Mouse (Mus musculus): ENCODE data around the gene Doc2a. TPM values are rescaled to one million over a fixed set of nuclear protein-coding genes. Genes with fewer than 3 reads are reported as not detected.
A peak's percentile ranks its signal among the peaks of the same experiment; 100 is the strongest.

The Doc2a gene
- total RNA-seq (2021): 10 to 100 TPM; 55.8 to 56.1 TPM
- long read RNA-seq, experiment 1, transcript Doc2a-201 (11 exons, 2,538 nt): major isoform, 24 of 85 reads
- long read RNA-seq, experiment 1, partial matches to known transcripts: 28 of 85 reads
- long read RNA-seq, experiment 1, other reads (novel, unspliced or antisense): 33 of 85 reads
- long read RNA-seq, experiment 2, transcript Doc2a-201 (11 exons, 2,538 nt): major isoform, 26 of 73 reads
- long read RNA-seq, experiment 2, partial matches to known transcripts: 23 of 73 reads
- long read RNA-seq, experiment 2, other reads (novel, unspliced or antisense): 24 of 73 reads

- no peak for DNase-seq (ENCODE audit: low spot score in 2 of 2)
These were observed at the start of gene Doc2a for GRCm38 (mm10) chr7:126847116-126847420. Gene Doc2a, plus strand, starts transcription at chr7:126847416.

- peak in 1 of 2 experiments; percentile 47 for DNase-seq (ENCODE audit: low spot score in 2 of 2)
These were observed 48.8 kb upstream of the Doc2a start for GRCm38 (mm10) chr7:126798127-126799049.

GRCm38 (mm10) chr7:126799050-126799467 is 48.2 kb upstream of the Doc2a start:
- DNase-seq (ENCODE audit: low spot score in 2 of 2): peak; percentile 97 to 98

DNA sequence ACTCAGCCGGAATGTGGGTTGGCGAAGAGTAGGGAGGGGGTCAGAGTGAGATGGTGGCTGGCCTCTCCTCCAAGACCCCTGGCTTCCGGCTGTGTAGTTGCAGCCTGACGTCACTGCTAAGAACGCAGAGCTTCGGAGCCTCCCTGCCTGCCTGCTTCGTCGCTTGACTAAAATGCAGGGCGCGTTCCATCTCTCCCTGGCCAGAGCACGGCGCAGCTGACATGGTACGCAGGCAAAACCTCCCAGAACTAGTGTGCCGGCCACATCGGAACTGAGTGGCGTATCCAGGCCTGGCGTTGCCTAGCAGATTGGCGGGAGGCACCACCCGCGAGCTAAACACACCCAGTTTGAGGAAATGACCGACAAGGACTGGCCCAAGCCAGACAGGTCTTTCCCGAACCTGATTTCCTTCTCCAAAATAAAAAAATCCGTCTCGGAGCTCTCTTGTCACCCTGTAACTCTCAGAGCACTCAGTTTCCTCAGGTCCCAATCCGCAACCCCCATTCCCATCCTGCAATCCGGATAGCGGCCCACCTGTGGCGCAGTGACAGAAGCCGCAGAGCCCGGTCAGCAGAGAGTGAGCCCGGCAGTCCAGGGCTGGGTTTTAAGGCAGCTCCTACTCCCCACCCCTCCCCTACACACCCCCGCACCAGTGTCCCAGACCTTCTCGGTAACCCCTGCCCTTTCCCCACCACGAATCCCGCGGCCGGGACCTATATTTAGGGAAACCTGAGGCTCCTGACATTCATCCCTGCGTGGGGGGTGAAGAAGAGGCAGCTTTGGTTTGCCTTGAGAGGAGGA is 47.5 kb upstream of the Doc2a start:
- DNase-seq (ENCODE audit: low spot score in 2 of 2): peak in 1 of 2 experiments; percentile 85

- DNase-seq (ENCODE audit: low spot score in 2 of 2): no peak
These were observed 46.8 kb upstream of the Doc2a start for GRCm38 (mm10) chr7:126800269-126801056.

DNA sequence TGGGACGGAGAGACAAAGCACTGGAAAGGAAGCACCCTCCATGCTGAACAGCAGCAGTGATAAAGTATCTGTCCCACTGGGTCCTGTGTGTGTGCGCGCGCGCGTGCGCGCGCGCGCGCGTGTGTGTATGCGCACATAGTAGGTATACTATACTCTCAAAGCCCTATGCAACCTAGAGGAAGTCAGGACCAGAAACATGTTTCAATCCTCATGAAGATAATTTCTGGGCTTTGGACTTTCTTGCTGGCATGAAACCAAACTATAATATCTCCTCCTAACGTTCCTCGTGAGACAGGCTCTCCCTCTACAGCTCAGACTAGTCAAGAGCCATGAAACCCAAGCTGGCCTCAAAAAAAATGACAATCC is 46.2 kb upstream of the Doc2a start:
- DNase-seq (ENCODE audit: low spot score in 2 of 2): no peak

DNA sequence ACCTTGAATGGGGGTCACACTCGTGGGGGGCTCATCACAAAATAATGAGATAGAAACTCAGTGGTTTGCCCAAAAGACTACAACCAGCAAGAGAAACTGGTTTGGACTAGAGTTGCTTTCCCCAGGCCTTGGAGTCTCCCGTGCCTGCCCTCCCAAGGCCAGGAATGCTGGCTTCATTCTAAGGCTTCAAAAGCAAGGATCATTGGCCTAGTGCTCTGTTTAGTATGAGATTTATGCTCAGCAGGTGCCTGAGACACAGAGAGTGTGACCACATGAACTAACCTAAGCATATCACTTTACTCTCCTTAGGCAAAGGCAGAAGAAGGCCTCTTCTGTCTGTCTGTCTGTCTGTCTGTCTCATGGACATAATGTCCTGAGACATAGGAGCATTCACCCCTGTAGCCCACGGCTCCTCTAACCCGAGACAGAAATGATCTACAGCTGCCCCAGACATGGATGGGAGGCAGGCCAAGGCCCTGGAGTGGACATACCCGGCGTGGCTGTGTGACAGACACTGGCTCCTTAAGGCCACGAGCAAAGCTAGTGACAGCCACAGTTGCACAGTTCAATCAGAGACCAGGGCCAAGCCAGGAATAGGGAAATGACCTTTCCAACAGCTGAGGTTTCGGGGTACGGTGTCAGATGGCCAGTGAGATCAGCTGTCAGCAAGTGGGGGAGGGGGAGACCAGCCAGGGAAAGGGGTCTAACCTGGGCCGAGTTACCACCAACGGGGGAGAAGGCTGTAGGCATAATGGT is 44.9 kb upstream of the Doc2a start:
- DNase-seq (ENCODE audit: low spot score in 2 of 2): no peak

- DNase-seq (ENCODE audit: low spot score in 2 of 2): no peak
These were observed 44.0 kb upstream of the Doc2a start for GRCm38 (mm10) chr7:126803181-126803580.

GRCm38 (mm10) chr7:126803751-126804150 is 43.5 kb upstream of the Doc2a start:
- no peak for DNase-seq (ENCODE audit: low spot score in 2 of 2)

DNA sequence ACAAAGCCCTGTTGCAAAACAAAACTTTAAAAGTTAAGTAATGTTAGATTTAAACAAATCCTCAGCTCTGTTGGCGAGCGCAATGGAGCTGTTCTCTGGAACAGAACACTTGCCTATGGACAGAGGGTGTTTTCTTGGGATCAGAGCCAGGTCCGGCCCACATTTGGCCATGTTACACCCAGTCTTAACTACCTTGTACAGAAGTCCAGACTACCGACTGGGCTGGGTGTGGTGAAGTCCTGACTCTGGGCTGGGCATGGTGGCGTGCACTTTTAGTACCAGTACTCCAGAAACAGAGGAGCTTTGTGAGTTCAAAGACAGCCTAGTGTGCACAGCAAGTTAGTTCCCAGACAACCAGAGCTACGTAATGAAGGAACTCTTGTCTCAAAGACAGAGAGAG is 40.3 kb upstream of the Doc2a start:
- DNase-seq (ENCODE audit: low spot score in 2 of 2): no peak

GRCm38 (mm10) chr7:126807405-126807804 is 39.8 kb upstream of the Doc2a start:
- no peak for DNase-seq (ENCODE audit: low spot score in 2 of 2)

DNA sequence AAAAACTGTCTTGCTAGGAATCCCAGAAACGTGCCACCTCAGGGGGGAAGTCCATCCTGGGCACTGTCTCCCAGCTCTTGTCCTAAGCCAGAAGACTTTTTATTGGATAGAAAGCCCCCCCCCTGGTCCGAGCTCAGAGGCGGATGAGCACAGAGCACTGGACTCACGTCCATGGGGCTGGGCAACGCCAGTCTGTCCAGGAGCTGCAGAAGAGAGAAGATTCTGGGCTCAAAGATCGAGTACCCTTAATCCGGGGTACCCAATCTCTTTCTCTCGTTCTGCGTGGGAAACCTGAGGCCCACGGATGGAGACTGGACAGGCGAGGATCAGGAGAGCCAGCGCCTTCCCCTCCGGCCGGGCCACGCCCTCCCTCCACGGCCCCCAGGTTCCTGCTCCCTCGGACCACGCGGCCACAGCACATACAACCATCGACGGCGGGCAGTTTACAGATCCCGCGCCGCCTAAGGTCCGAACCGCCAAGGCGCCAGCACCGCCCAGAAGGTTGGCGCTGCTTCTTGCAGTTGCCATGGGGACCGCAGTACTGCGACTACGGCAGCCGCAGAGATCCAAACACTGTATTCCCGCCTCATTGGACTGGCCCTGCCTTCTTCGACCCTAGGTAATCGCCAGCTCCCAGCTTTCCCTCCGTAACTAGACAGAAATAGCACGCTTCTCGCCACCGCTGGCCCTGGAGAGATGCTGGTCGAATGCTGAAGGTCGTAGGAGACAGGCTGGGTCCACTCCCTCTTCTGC is 38.3 kb upstream of the Doc2a start:
- DNase-seq (ENCODE audit: low spot score in 2 of 2): peak; percentile 95

DNA sequence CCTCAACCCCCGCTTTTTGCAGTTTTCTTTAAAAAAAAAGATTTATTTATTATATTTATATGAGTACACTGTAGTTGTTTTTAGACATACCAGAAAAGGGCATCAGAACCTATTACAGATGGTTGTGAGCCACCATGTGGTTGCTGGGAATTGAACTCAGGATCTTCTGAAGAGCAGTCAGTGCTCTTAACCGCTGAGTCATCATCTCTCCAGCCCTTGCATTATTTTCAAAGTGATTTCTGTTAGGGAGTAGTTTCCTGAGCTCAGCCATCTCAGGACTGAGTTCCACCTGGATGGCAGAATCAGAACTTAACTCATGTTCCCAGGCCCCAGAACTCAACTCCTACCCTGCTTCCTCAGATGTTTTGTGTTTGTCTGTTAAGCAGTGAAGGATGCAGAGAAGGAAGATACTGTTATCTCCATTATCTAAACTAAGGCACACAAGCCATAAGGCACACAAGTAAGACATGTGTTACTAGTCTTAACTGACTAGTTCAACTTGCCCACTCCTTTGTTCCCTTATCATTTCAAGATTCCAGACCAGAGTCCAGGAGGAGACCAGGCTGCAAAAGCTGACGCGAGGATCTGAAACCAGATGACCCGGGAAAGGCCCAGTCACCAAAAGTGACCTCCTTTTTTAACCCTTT is 37.4 kb upstream of the Doc2a start:
- DNase-seq (ENCODE audit: low spot score in 2 of 2): no peak

DNA sequence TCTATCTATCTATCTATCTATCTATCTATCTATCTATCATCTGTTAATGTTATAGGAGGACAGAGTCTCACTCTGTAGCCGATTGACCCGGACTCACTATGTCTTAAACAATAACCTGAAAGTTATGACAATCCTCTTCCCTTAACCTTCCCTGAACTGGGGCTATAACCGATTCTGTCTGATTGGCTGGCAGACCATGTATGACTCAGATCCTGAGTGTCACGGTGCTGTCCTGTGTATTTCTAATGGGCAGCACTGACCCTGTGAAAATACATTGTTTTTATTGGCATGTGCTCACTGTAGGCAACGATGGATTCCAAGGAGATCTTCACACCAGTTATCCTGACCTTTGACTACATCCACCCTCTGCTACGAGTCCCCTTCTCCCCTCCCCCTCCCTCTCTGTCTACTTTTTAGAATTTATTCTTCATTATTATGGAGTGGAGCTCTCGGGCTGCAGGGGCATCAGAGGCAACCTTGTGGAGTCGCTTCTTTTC is 31.4 kb upstream of the Doc2a start:
- no peak for DNase-seq (ENCODE audit: low spot score in 2 of 2)

DNA sequence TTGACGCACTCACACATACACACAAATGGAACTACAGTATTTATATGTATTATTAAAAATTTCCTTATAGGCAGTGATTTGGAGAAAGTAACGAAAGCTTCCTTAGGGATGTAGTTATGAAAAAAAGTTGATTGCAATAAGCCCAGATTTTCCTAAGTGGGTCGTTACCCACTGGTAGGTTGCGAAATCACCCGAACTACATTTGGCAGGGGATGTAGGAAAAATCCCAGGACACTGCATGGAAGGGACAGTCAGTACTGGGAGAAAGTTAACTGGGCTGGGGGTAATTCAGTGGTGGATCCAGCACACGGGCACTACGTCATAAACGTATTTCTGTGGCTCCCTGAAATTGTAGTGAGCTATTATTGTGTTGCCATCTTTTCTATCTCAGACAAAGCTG is 30.7 kb upstream of the Doc2a start:
- DNase-seq (ENCODE audit: low spot score in 2 of 2): no peak

DNA sequence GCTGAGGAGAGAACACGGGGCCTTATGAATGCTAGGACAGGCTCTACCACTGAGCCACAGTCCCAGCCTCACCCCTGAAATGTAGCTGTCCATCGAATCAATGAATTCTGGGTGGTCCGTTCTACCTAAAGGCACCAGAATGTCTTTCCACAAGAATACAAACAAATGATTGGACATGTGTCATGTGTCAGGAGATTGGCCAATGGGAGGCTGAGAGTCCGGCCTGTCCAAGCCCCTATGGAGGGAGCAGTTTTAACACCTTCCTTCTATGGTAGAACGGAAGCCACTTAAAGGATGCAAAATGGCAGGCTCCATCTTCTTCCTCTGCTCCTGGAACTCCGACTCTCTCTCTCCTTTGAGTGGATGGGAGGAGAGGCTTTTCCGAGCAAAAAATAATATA is 29.6 kb upstream of the Doc2a start:
- DNase-seq (ENCODE audit: low spot score in 2 of 2): no peak

DNA sequence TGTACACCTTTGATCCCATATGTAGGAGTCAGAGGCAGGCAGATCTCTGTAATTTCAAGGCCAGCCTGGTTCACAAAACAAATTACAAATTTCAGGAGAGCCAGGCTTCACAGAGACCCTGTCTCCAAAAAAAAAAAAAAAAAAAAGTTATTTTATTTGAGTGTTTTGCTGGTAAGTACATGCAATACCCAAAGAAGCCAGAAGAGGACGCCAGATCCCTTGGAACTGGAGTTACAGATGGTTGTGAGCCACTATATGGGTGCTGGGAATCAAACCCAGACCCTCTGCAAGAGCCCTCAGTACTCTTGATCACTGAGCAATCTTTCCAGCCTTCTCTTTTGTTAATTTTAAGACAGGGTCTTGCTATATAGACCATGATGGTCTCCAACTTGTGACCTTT is 28.4 kb upstream of the Doc2a start:
- DNase-seq (ENCODE audit: low spot score in 2 of 2): no peak

DNA sequence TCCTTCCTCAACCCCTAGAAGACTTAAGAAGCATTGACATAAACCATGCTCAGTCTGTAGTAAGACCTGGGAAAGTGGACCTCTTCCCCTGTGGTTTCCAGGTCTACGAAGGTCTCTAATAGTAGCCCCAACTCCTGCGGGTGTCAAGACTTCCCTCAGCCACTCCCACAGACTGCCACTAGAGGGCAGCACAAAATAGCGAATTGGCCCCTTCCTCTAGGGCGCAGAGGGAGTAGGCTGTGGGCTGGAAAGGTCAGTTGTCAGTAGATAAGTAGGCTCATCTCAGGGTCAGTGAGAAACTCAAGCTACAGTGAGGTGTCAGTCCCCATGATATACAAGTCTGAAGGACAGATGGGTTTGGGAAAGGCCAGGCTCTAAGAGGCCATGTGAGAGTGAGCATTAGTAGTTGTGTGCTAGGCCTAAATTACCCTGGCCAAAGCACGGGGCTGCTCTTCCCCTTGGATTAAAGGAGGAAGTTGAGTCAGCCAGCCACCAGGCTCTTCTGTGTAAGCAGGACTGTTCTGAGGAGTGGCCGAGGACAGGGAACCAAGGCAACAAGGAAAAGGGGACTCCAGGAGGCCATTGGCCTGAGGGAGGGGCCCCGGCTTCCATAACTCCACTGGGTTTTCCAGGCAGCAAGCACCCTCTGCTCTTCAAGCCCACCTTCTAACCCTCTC is 25.2 kb upstream of the Doc2a start:
- DNase-seq (ENCODE audit: low spot score in 2 of 2): peak; percentile 80 to 88
